Comparison of ENCODE assay signal across 15 mouse cellular contexts in the genomic region with DNA sequence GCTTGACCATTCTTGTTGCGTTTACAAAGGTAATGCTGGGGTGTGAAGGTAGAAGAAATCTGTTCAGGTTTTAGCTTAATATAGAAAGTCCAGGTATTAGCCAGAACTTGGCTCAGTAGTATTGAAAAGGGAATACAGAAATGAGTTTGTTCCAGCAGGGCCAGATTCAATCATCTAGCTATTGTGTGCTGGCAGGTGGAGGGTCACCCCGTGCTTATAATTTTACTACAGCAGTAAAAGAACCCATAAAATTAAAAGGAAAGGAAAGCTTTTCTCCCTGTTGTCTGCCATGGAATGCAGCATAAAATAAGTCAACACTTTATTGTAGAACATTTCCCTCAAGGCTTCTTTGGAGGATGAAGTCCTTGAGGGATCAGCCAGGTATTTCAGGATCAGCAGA.
"Had no signal": no experiment of that assay in that cellular context is flagged by ENCODE, and none has a peak within 500 bp of the region (broad histone marks: within the 10 kb centered on the region; RNA-seq: fewer than 3 reads in every experiment).

No protein-coding gene starts in this region.

- H3K27me3 ChIP-seq: neural tube, embryonic 15.5 days; stomach, embryonic 15.5 days had no signal

- H3K9ac ChIP-seq: neural tube, embryonic 15.5 days; stomach, embryonic 15.5 days had no signal

- H3K4me3 ChIP-seq: neural tube, embryonic 15.5 days; stomach, embryonic 15.5 days had no signal

- H3K4me2 ChIP-seq: neural tube, embryonic 15.5 days; stomach, embryonic 15.5 days had no signal

- H3K4me1 ChIP-seq: neural tube, embryonic 15.5 days; stomach, embryonic 15.5 days had no signal

- DNase-seq: retina, postnatal 1 day; right cerebral cortex, adult 18-20 months; right cerebral cortex, postnatal 14 days; right cerebral cortex, postnatal 25 days; right cerebral cortex, postnatal 4 days; spleen, adult 18-20 months; thymus, adult 18-20 months; thymus, adult 2 months; thymus, postnatal 14 days; thymus, postnatal 25 days; thymus, postnatal 36 days; thymus, postnatal 4 days had no signal

- H3K27ac ChIP-seq: neural tube, embryonic 15.5 days; stomach, embryonic 15.5 days; stomach, postnatal 0 days had no signal

- H3K9me3 ChIP-seq: neural tube, embryonic 15.5 days; stomach, embryonic 15.5 days had no signal

- H3K36me3 ChIP-seq: neural tube, embryonic 15.5 days; stomach, embryonic 15.5 days had no signal
